Mouse (Mus musculus): ENCODE data around the gene Rab19. TPM values are rescaled to one million over a fixed set of nuclear protein-coding genes. Genes with fewer than 3 reads are reported as not detected.

The Rab19 gene
- polyA plus RNA-seq, 1 experiment, result 0.90 TPM

DNA sequence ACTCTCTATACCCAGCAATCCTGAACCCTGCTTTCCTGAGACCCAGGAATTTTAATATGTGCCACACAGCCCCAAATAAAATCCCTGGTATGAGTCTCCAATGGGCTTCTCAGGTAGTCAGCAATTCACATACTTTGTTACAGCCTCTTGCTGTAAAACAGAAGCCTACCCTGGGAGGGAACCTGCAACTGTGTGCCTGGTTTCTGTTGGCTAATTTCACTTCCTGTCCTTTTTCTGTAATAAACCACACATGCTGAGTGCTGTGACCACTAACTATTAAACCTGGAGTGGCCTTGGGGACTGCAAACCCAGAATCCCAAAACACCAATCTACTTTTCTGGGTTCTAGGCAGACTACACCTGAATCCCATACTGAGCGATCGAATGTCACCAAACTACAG lies 18.3 kb upstream of the Rab19 start:
- TF ChIP-seq EP300 (IDR thresholded peaks at IDR 0.05; ENCODE audit: insufficient read depth, low read depth, low read length), result no peak
- no peak for TF ChIP-seq CTCF (IDR thresholded peaks at IDR 0.05; ENCODE audit: low read depth, low read length)
- TF ChIP-seq POLR2A (IDR thresholded peaks at IDR 0.05; ENCODE audit: insufficient read depth, low read length), result no peak
- Histone ChIP-seq H3K9ac (ENCODE audit: low read depth, poor library complexity, severe bottlenecking) (no peak overlapping the region), H3K4me3 (ENCODE audit: low read depth, low read length) (no peak overlapping the region), H3K4me1 (ENCODE audit: control insufficient read depth, insufficient read depth, low read length) (no peaks in the 10 kb centered on the region), H3K36me3 (ENCODE audit: control insufficient read depth, insufficient read depth, low read length, poor library complexity, severe bottlenecking) (peaks cover 36% of the 10 kb centered on the region), H3K27ac (ENCODE audit: insufficient read depth, low read length) (no peak overlapping the region), H3K27me3 (ENCODE audit: control insufficient read depth, insufficient read depth, low read length, poor library complexity, severe bottlenecking) (no peaks in the 10 kb centered on the region), H3K9me3 (replicated peaks; ENCODE audit: control insufficient read depth, insufficient read depth, low read length, poor library complexity, severe bottlenecking) (no peaks in the 10 kb centered on the region)

DNA sequence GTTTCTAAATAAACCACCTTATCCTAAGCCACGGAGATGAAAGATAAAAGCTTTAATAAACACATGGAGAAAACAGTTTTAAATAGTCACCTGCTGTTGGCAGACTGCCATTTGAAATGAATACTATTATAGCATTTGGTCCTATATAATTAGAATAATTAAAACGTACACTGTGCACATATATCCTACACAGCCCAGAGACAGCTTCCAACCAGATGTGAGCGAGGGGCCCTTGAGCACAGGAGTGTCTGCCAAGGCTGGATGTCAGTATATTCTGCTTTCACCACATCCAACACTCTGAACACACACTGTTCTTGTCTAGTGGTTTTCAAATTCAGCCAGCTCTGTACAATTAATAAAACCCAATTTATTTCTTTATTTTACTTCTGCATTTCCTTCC lies 11.3 kb upstream of the Rab19 start:
- no peaks in the 10 kb centered on the region for H3K9me3 ChIP-seq (replicated peaks; ENCODE audit: control insufficient read depth, insufficient read depth, low read length, poor library complexity, severe bottlenecking)
- H3K36me3 ChIP-seq (ENCODE audit: control insufficient read depth, insufficient read depth, low read length, poor library complexity, severe bottlenecking), result peaks cover 10% of the 10 kb centered on the region
- no peaks in the 10 kb centered on the region for H3K27me3 ChIP-seq (ENCODE audit: control insufficient read depth, insufficient read depth, low read length, poor library complexity, severe bottlenecking)
- peaks cover 5% of the 10 kb centered on the region for H3K4me1 ChIP-seq (ENCODE audit: control insufficient read depth, insufficient read depth, low read length)
- H3K4me3 ChIP-seq (ENCODE audit: low read depth, low read length), result no peak overlapping the region
- no peak overlapping the region for H3K9ac ChIP-seq (ENCODE audit: low read depth, poor library complexity, severe bottlenecking)
- no peak overlapping the region for H3K27ac ChIP-seq (ENCODE audit: insufficient read depth, low read length)
- TF ChIP-seq POLR2A (IDR thresholded peaks at IDR 0.05; ENCODE audit: insufficient read depth, low read length) (no peak), EP300 (IDR thresholded peaks at IDR 0.05; ENCODE audit: insufficient read depth, low read depth, low read length) (no peak), CTCF (IDR thresholded peaks at IDR 0.05; ENCODE audit: low read depth, low read length) (no peak)

DNA sequence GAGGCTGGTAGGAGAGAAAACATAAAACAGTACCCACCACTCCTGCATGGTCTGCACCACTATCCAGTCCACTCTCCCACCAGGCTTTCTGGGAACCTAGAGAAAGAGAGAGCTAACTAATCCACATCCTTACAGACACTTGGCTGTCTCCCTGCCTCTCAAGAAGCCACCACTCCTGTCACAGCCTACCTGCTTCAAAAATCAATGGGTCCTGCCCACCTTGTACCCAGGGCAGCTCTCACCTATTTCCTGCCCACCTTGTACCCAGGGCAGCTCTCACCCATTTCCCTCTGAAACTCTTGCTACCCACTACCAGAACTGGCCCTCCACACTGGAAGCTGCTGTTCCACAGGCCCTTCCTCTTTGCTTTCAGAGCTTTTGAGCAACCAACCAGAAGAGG lies 8.9 kb upstream of the Rab19 start:
- Histone ChIP-seq H3K36me3 (ENCODE audit: control insufficient read depth, insufficient read depth, low read length, poor library complexity, severe bottlenecking) (peaks cover 4% of the 10 kb centered on the region; the same call in 1 of the 2 replicates), H3K9ac (ENCODE audit: low read depth, poor library complexity, severe bottlenecking) (no peak overlapping the region), H3K27ac (ENCODE audit: insufficient read depth, low read length) (no peak overlapping the region), H3K9me3 (replicated peaks; ENCODE audit: control insufficient read depth, insufficient read depth, low read length, poor library complexity, severe bottlenecking) (no peaks in the 10 kb centered on the region), H3K4me3 (ENCODE audit: low read depth, low read length) (no peak overlapping the region), H3K27me3 (ENCODE audit: control insufficient read depth, insufficient read depth, low read length, poor library complexity, severe bottlenecking) (no peaks in the 10 kb centered on the region), H3K4me1 (ENCODE audit: control insufficient read depth, insufficient read depth, low read length) (peaks cover 5% of the 10 kb centered on the region)
- TF ChIP-seq POLR2A (IDR thresholded peaks at IDR 0.05; ENCODE audit: insufficient read depth, low read length), result no peak
- TF ChIP-seq CTCF (IDR thresholded peaks at IDR 0.05; ENCODE audit: low read depth, low read length), result no peak
- no peak for TF ChIP-seq EP300 (IDR thresholded peaks at IDR 0.05; ENCODE audit: insufficient read depth, low read depth, low read length)

DNA sequence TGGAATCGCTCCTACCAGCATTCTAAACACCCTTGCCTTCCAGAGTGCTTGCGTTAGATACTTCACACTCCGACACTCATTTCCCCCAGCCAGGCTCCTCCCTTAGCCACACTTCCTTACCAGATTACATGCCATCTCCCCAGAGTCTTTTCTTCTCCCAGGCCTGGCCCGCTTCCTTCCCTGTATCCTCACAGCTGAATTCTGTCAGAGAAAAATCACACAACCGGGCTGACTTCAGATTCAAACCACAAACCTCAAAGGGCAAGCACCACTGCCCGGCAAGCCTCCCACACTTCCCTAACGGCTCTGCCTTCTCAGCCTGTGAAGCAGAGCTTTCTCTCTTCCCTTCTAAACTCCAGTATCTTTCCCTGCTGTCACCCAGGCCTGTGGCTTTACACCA lies 8.2 kb upstream of the Rab19 start:
- Histone ChIP-seq H3K9me3 (replicated peaks; ENCODE audit: control insufficient read depth, insufficient read depth, low read length, poor library complexity, severe bottlenecking) (no peaks in the 10 kb centered on the region), H3K27ac (ENCODE audit: insufficient read depth, low read length) (peak overlapping the region; percentile 49), H3K36me3 (ENCODE audit: control insufficient read depth, insufficient read depth, low read length, poor library complexity, severe bottlenecking) (peaks cover 4% of the 10 kb centered on the region; the same call in 1 of the 2 replicates), H3K4me1 (ENCODE audit: control insufficient read depth, insufficient read depth, low read length) (peaks cover 5% of the 10 kb centered on the region), H3K4me3 (ENCODE audit: low read depth, low read length) (no peak overlapping the region), H3K27me3 (ENCODE audit: control insufficient read depth, insufficient read depth, low read length, poor library complexity, severe bottlenecking) (no peaks in the 10 kb centered on the region), H3K9ac (ENCODE audit: low read depth, poor library complexity, severe bottlenecking) (peak overlapping the region; percentile 15; the same call in 1 of the 2 replicates)
- TF ChIP-seq CTCF (IDR thresholded peaks at IDR 0.05; ENCODE audit: low read depth, low read length) (no peak), POLR2A (IDR thresholded peaks at IDR 0.05; ENCODE audit: insufficient read depth, low read length) (no peak), EP300 (IDR thresholded peaks at IDR 0.05; ENCODE audit: insufficient read depth, low read depth, low read length) (no peak)

DNA sequence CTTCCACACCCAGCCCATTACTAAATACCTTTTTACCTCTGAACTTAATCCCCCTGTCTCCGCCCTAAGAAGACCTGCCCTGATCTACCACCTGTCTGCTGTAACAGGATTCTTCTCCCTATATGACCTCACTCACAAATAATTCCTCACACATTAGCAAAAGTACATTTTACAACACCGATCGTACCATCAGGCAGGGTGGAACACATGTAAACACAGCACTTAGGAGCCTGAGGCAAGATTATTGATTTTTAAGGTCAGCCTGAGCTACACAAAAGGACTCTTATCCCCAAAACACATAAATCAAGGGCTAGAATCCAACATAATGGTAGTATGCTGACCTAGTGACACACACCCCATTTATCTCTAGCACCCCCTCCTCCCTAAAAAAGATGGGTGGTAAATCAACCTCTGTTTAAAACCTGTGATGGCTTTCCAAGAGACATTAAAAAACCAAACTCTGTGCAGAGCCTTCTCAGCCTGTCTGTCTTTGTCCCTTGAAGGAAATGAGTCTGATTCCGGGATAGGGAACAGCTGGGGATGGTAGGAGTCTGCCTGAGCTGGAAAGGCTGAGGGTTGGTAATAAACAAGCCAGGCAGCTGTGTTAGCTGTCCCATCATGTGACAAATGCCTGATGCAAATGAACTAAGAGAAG lies 7.5 kb upstream of the Rab19 start:
- Histone ChIP-seq H3K4me1 (ENCODE audit: control insufficient read depth, insufficient read depth, low read length) (peaks cover 5% of the 10 kb centered on the region), H3K4me3 (ENCODE audit: low read depth, low read length) (no peak overlapping the region), H3K27me3 (ENCODE audit: control insufficient read depth, insufficient read depth, low read length, poor library complexity, severe bottlenecking) (no peaks in the 10 kb centered on the region), H3K27ac (ENCODE audit: insufficient read depth, low read length) (peak overlapping the region; percentile 49), H3K9ac (ENCODE audit: low read depth, poor library complexity, severe bottlenecking) (peak overlapping the region; percentile 15; the same call in 1 of the 2 replicates), H3K36me3 (ENCODE audit: control insufficient read depth, insufficient read depth, low read length, poor library complexity, severe bottlenecking) (peaks cover 4% of the 10 kb centered on the region; the same call in 1 of the 2 replicates), H3K9me3 (replicated peaks; ENCODE audit: control insufficient read depth, insufficient read depth, low read length, poor library complexity, severe bottlenecking) (no peaks in the 10 kb centered on the region)
- TF ChIP-seq CTCF (IDR thresholded peaks at IDR 0.05; ENCODE audit: low read depth, low read length) (no peak), POLR2A (IDR thresholded peaks at IDR 0.05; ENCODE audit: insufficient read depth, low read length) (no peak), EP300 (IDR thresholded peaks at IDR 0.05; ENCODE audit: insufficient read depth, low read depth, low read length) (no peak)

DNA sequence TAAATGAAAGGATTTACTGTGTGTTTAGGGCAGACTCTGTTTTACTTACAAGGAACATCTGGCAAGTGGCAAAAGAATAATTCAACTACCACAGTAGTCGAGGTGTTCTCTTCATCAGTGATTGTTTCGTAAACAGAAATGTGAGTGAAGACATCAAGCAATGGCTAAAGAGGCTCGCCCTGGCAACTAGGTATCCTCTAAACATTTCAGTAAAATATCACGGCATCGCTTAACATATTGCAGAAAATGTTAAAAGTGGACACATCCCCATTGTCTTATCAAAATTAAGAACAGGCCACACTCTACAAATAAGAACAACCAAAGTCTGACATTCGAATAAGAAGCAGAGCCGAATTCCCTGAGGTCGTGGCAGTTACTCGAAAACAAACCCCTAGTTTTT lies 4.2 kb upstream of the Rab19 start:
- Histone ChIP-seq H3K4me3 (ENCODE audit: low read depth, low read length) (peak overlapping the region; percentile 83), H3K36me3 (ENCODE audit: control insufficient read depth, insufficient read depth, low read length, poor library complexity, severe bottlenecking) (peaks cover 2% of the 10 kb centered on the region; the same call in 1 of the 2 replicates), H3K9ac (ENCODE audit: low read depth, poor library complexity, severe bottlenecking) (peak overlapping the region; percentile 73), H3K4me1 (ENCODE audit: control insufficient read depth, insufficient read depth, low read length) (peaks cover 5% of the 10 kb centered on the region), H3K9me3 (replicated peaks; ENCODE audit: control insufficient read depth, insufficient read depth, low read length, poor library complexity, severe bottlenecking) (no peaks in the 10 kb centered on the region), H3K27me3 (ENCODE audit: control insufficient read depth, insufficient read depth, low read length, poor library complexity, severe bottlenecking) (no peaks in the 10 kb centered on the region), H3K27ac (ENCODE audit: insufficient read depth, low read length) (no peak overlapping the region)
- TF ChIP-seq CTCF (IDR thresholded peaks at IDR 0.05; ENCODE audit: low read depth, low read length) (no peak), EP300 (IDR thresholded peaks at IDR 0.05; ENCODE audit: insufficient read depth, low read depth, low read length) (no peak), POLR2A (IDR thresholded peaks at IDR 0.05; ENCODE audit: insufficient read depth, low read length) (no peak)

All from ES-Bruce4 (cell line).